Mouse (Mus musculus): ENCODE data around the gene Nrsn2. TPM values are rescaled to one million over a fixed set of nuclear protein-coding genes. Genes with fewer than 3 reads are reported as not detected.

Gene Nrsn2
- polyA plus RNA-seq, 1 experiment: 0.51 TPM

DNA sequence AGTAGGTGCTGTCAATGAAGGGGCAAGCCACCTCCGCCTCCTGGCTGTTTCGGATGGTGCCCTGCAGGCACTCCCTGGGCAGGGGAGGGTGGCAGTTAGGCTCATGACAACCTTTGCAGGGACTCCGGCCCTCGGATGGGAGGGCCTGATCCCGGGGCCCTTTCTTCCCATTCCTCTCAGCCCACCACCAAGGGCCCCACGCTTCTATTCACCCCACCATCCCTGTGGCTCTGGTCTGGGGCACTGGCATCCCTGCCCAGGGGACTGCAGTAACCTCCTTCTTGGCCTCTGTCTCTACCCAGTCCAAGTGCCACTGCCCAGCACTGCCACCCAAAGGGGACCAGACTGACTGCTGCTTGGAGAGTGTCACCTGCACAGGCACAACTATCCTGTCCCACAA, 54.2 kb downstream of the Nrsn2 start:
- Histone ChIP-seq H3K4me1 (ENCODE audit: control insufficient read depth, insufficient read depth, insufficient read length, low read length) (peaks cover 4% of the 10 kb centered on the region; the same call in 1 of the 2 replicates), H3K36me3 (ENCODE audit: control insufficient read depth, insufficient read depth, low read length) (peaks cover 71% of the 10 kb centered on the region), H3K27me3 (ENCODE audit: control insufficient read depth, insufficient read depth, low read length) (no peaks in the 10 kb centered on the region), H3K4me3 (ENCODE audit: low read depth, low read length) (no peak overlapping the region), H3K27ac (ENCODE audit: insufficient read depth, low read depth, low read length) (no peak overlapping the region)
- TF ChIP-seq CTCF (IDR thresholded peaks at IDR 0.05; ENCODE audit: extremely low read depth, insufficient read length, insufficient replicate concordance, low read depth, low read length) (no peak), POLR2A (IDR thresholded peaks at IDR 0.05; ENCODE audit: low read depth, low read length) (no peak)
- WGBS: 98% methylated on average over 6 of the region's 6 CpGs

DNA sequence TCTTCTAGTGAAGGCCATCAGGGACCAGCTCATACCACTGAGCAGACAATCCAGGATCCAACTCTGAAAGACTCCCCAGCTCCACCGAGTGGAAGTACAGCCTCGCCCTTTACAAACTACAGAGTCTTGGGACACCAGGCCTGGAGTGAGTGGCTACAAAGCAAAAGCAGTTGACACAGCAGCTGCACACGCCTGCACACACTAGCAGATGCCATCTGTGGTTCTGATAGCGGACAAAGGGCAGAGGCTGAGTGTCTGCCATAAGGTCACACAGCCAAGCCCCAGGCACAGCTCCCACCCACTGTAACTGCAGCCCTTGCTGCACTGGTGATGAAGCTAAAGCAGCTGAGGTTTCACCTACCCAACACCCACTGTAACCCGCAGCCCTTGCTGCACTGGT, 54.9 kb downstream of the Nrsn2 start:
- Histone ChIP-seq H3K27me3 (ENCODE audit: control insufficient read depth, insufficient read depth, low read length) (no peaks in the 10 kb centered on the region), H3K36me3 (ENCODE audit: control insufficient read depth, insufficient read depth, low read length) (peaks cover 72% of the 10 kb centered on the region), H3K4me3 (ENCODE audit: low read depth, low read length) (no peak overlapping the region), H3K27ac (ENCODE audit: insufficient read depth, low read depth, low read length) (0 out of 2 replicates have a peak overlapping the region, but pooled peaks have one; percentile 3), H3K4me1 (ENCODE audit: control insufficient read depth, insufficient read depth, insufficient read length, low read length) (peaks cover 4% of the 10 kb centered on the region; the same call in 1 of the 2 replicates)
- WGBS: 71% methylated on average over 5 of the region's 5 CpGs
- no peak for TF ChIP-seq CTCF (IDR thresholded peaks at IDR 0.05; ENCODE audit: extremely low read depth, insufficient read length, insufficient replicate concordance, low read depth, low read length)
- TF ChIP-seq POLR2A (IDR thresholded peaks at IDR 0.05; ENCODE audit: low read depth, low read length): no peak

Other genes with a start within 250 kb of the Nrsn2 start
- gene Tcf15, start 233.1 kb downstream of the Nrsn2 start, polyA plus RNA-seq (2012; rRNA removed): 5.6 and 6.4 TPM in 2 replicates
- 2.6 and 10.1 TPM in 2 replicates for gene Csnk2a1, start 149.8 kb downstream of the Nrsn2 start, polyA plus RNA-seq (2012; rRNA removed)
- gene Tbc1d20, start 82.8 kb downstream of the Nrsn2 start, polyA plus RNA-seq (2012; rRNA removed): 23.4 and 49.6 TPM in 2 replicates
- 185 and 340 TPM in 2 replicates for gene Rbck1, start 44.0 kb downstream of the Nrsn2 start, polyA plus RNA-seq (2012; rRNA removed)
- gene Trib3, start 32.6 kb downstream of the Nrsn2 start, polyA plus RNA-seq (2012; rRNA removed): 5.1 and 23.5 TPM in 2 replicates
- 1.8 and 3.2 TPM in 2 replicates for gene Sox12, start 21.4 kb upstream of the Nrsn2 start, polyA plus RNA-seq (2012; rRNA removed)
- gene Zcchc3, start 38.4 kb upstream of the Nrsn2 start, polyA plus RNA-seq (2012; rRNA removed): 0.77 and 1.9 TPM in 2 replicates
- not detected in 2 replicates for gene 6820408C15Rik, start 38.9 kb upstream of the Nrsn2 start, polyA plus RNA-seq (2012; rRNA removed)
- not detected in 2 replicates for gene Defb23, start 88.0 kb upstream of the Nrsn2 start, polyA plus RNA-seq (2012; rRNA removed)
- not detected in 2 replicates for gene Defb20, start 100.4 kb upstream of the Nrsn2 start, polyA plus RNA-seq (2012; rRNA removed)
- not detected in 2 replicates for gene Defb22, start 113.5 kb upstream of the Nrsn2 start, polyA plus RNA-seq (2012; rRNA removed)
- gene Defb26, start 135.1 kb upstream of the Nrsn2 start, polyA plus RNA-seq (2012; rRNA removed): not detected in 2 replicates
- not detected in 2 replicates for gene Defb28, start 141.6 kb upstream of the Nrsn2 start, polyA plus RNA-seq (2012; rRNA removed)
- gene Defb29, start 163.5 kb upstream of the Nrsn2 start, polyA plus RNA-seq (2012; rRNA removed): not detected in 2 replicates
- gene Gm17416, start 192.7 kb upstream of the Nrsn2 start, polyA plus RNA-seq (2012; rRNA removed): not detected in 2 replicates
- not detected in 2 replicates for gene Defb21, start 196.1 kb upstream of the Nrsn2 start, polyA plus RNA-seq (2012; rRNA removed)
- not detected in 2 replicates for gene Defb19, start 203.7 kb upstream of the Nrsn2 start, polyA plus RNA-seq (2012; rRNA removed)
- gene Defb45, start 222.8 kb upstream of the Nrsn2 start, polyA plus RNA-seq (2012; rRNA removed): not detected in 2 replicates
- not detected in 2 replicates for gene Defb36, start 227.7 kb upstream of the Nrsn2 start, polyA plus RNA-seq (2012; rRNA removed)
- gene Defb25, start 246.4 kb upstream of the Nrsn2 start, polyA plus RNA-seq (2012; rRNA removed): not detected in 2 replicates

All from small intestine, adult 2 months (tissue).